Mouse (Mus musculus): ENCODE measurements at regions not wholly inside any gene's neighbourhood (a gene's known extent, or its start where the extent isn't known, plus 50 kb on each side); places are given as distances from the start of the nearest gene placed in this dataset.

DNA sequence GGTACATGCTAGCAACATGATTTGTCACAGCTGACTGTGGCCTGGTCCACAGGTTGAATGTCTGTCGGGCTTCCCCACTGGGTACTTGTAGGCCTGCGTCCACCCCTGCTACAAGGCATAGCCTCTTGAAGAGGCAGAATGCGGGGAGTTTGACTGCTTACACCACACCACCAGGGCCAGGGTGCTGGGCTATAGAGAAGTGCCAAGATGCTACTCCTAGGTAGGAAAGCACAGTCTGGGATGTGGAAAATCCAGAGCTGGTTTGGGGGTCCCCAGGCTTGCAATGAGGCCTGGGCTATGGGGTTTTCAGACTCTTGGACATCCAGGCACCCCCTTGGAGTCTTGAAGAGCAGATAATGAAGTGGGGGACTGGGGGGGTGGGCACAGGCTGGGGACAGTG lies 176.5 kb upstream of the Ercc4 start:
- no peak for ATAC-seq (ENCODE audit: insufficient read depth, low FRiP score)
- H3K4me1 ChIP-seq (ENCODE audit: control insufficient read depth, insufficient read depth, low read length): no peaks in the 10 kb centered on the region
- no peak overlapping the region for H3K4me3 ChIP-seq (replicated peaks; ENCODE audit: low read length)
- no peak overlapping the region for H3K4me2 ChIP-seq (ENCODE audit: low read depth, low read length)
- H3K9ac ChIP-seq (ENCODE audit: low read length): no peak overlapping the region
- H3K36me3 ChIP-seq (ENCODE audit: control insufficient read depth, insufficient read depth, low read length): no peaks in the 10 kb centered on the region
- 94% methylated on average over 3 of the region's 3 CpGs for WGBS
- no peaks in the 10 kb centered on the region for H3K27me3 ChIP-seq (ENCODE audit: control insufficient read depth, insufficient read depth, low read length)
- H3K27ac ChIP-seq (ENCODE audit: low read length): no peak overlapping the region
- H3K9me3 ChIP-seq (replicated peaks; ENCODE audit: control insufficient read depth, low read length): no peaks in the 10 kb centered on the region

DNA sequence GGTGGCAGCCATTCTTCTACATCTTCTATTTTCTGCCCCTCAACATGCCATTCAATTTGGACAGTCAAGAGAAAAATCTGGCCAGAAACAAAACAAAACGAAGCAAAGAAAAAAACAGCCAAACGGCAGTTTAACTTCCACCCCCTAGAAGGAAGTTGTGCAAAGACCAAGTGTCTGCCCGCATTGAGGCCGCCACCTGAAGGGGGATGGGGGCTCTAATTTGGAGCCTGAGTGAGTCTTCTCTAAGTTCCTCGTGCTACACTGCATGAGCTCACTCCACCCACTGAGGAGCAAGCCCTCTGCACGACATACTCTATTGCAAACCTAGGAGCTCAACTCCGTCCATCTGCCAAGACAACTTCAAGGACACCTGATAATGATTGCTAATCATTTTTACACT lies 174.9 kb upstream of the Ercc4 start:
- no peak for ATAC-seq (ENCODE audit: insufficient read depth, low FRiP score)
- Histone ChIP-seq H3K4me2 (ENCODE audit: low read depth, low read length) (no peak overlapping the region), H3K36me3 (ENCODE audit: control insufficient read depth, insufficient read depth, low read length) (no peaks in the 10 kb centered on the region), H3K27ac (ENCODE audit: low read length) (no peak overlapping the region), H3K4me1 (ENCODE audit: control insufficient read depth, insufficient read depth, low read length) (no peaks in the 10 kb centered on the region), H3K27me3 (ENCODE audit: control insufficient read depth, insufficient read depth, low read length) (no peaks in the 10 kb centered on the region), H3K4me3 (replicated peaks; ENCODE audit: low read length) (no peak overlapping the region), H3K9ac (ENCODE audit: low read length) (no peak overlapping the region), H3K9me3 (replicated peaks; ENCODE audit: control insufficient read depth, low read length) (no peaks in the 10 kb centered on the region)
- WGBS: 68% methylated on average over 7 of the region's 7 CpGs

DNA sequence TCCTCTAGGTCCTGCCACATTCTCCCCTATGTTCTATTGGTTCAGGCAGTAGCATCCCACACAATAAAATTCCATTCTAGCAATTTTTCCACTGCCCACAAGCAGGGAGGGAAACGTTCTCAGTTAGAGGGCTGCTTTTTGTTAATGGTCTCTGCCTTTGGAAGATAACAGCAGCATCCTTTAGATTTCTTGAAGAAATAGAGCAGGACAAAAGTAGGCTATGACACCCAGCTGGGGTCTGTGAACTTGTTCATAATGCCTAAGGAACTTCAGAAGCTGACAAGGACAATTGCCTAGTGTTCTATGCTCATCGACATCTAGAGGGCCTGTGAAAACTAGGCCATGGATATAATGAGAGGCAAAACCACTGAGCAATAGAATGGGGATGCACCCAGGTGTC lies 174.2 kb upstream of the Ercc4 start:
- 76% methylated on average over 2 of the region's 2 CpGs for WGBS

DNA sequence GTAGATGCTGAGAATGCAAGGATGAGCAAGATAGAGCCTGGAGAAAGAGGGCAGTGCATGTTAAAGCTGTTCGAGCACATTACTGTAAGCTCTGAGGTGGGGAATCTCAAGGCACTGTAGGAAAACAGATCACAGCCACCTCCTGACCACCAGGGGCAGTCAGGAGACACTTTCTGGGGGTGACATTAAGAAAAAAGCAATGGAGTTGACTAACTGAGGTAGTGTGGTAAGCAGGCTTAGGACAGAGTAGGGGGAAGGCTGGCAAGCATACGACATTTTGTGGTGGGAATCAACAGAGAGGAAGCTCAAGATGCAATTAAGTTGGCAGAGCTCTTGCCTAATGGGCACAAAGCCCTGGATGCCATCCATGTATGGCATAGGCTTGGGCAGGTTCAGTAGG lies 172.9 kb upstream of the Ercc4 start:
- no peaks in the 10 kb centered on the region for H3K27me3 ChIP-seq (ENCODE audit: control insufficient read depth, insufficient read depth, low read length)
- WGBS: 90% methylated on average over 2 of the region's 2 CpGs
- no peak overlapping the region for H3K4me2 ChIP-seq (ENCODE audit: low read depth, low read length)
- no peaks in the 10 kb centered on the region for H3K9me3 ChIP-seq (replicated peaks; ENCODE audit: control insufficient read depth, low read length)
- ATAC-seq (ENCODE audit: insufficient read depth, low FRiP score): no peak
- H3K9ac ChIP-seq (ENCODE audit: low read length): no peak overlapping the region
- no peak overlapping the region for H3K4me3 ChIP-seq (replicated peaks; ENCODE audit: low read length)
- H3K27ac ChIP-seq (ENCODE audit: low read length): no peak overlapping the region
- H3K4me1 ChIP-seq (ENCODE audit: control insufficient read depth, insufficient read depth, low read length): no peaks in the 10 kb centered on the region
- no peaks in the 10 kb centered on the region for H3K36me3 ChIP-seq (ENCODE audit: control insufficient read depth, insufficient read depth, low read length)

More for the DNA sequence above, 174.2 kb upstream of the Ercc4 start:
- Histone ChIP-seq H3K4me3 (replicated peaks; ENCODE audit: low read length) (no peak overlapping the region), H3K27me3 (ENCODE audit: control insufficient read depth, insufficient read depth, low read length) (no peaks in the 10 kb centered on the region), H3K36me3 (ENCODE audit: control insufficient read depth, insufficient read depth, low read length) (no peaks in the 10 kb centered on the region), H3K4me2 (ENCODE audit: low read depth, low read length) (no peak overlapping the region), H3K27ac (ENCODE audit: low read length) (no peak overlapping the region), H3K4me1 (ENCODE audit: control insufficient read depth, insufficient read depth, low read length) (no peaks in the 10 kb centered on the region), H3K9ac (ENCODE audit: low read length) (no peak overlapping the region), H3K9me3 (replicated peaks; ENCODE audit: control insufficient read depth, low read length) (no peaks in the 10 kb centered on the region)
- ATAC-seq (ENCODE audit: insufficient read depth, low FRiP score): no peak

DNA sequence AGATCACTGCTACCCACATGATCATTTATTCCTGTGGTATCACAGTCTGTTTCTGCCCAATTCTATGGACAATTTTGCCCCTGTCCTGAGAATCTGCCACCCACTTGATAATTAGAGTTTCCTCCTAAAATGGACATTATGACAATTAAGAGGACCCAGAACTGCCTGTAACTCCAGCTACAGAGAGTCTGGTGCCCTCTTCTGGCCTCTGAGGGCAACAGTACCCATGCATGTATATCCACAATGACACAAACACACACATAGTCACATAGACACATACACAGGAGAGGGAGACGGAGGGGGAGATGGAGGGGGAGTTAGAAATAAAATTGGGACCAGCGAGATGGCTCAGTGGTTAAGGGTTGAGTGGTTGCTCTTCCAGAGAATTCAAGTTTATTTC lies 170.9 kb upstream of the Ercc4 start:
- H3K4me3 ChIP-seq (replicated peaks; ENCODE audit: low read length): no peak overlapping the region
- H3K4me2 ChIP-seq (ENCODE audit: low read depth, low read length): no peak overlapping the region
- no peaks in the 10 kb centered on the region for H3K36me3 ChIP-seq (ENCODE audit: control insufficient read depth, insufficient read depth, low read length)
- H3K4me1 ChIP-seq (ENCODE audit: control insufficient read depth, insufficient read depth, low read length): no peaks in the 10 kb centered on the region
- H3K9me3 ChIP-seq (replicated peaks; ENCODE audit: control insufficient read depth, low read length): no peaks in the 10 kb centered on the region
- 91% methylated on average over 2 of the region's 2 CpGs for WGBS
- H3K9ac ChIP-seq (ENCODE audit: low read length): no peak overlapping the region
- H3K27me3 ChIP-seq (ENCODE audit: control insufficient read depth, insufficient read depth, low read length): no peaks in the 10 kb centered on the region
- ATAC-seq (ENCODE audit: insufficient read depth, low FRiP score): no peak
- H3K27ac ChIP-seq (ENCODE audit: low read length): no peak overlapping the region

DNA sequence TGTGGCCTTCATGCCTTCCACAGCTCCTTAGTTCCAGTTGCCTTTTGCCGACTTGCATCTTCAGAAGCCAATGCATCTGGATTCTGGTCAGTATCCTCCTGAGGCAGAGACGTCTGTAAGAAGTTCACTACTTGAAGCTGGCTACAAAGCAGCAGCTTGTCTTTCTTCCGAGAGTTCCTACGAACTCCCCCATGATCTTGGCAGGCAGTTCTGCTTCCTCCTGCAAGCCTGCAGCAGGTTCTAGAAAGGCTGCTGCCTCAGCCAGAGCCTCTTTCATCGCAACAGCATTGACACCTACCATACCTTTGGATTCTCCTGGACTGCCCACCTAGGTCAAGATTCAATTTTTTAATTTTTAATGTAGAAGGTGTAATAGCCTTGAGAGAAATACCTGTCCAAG lies 158.3 kb upstream of the Ercc4 start:
- no peaks in the 10 kb centered on the region for H3K27me3 ChIP-seq (ENCODE audit: control insufficient read depth, insufficient read depth, low read length)
- no peaks in the 10 kb centered on the region for H3K9me3 ChIP-seq (replicated peaks; ENCODE audit: control insufficient read depth, low read length)
- H3K27ac ChIP-seq (ENCODE audit: low read length): no peak overlapping the region
- ATAC-seq (ENCODE audit: insufficient read depth, low FRiP score): no peak
- no peaks in the 10 kb centered on the region for H3K36me3 ChIP-seq (ENCODE audit: control insufficient read depth, insufficient read depth, low read length)
- no peak overlapping the region for H3K4me3 ChIP-seq (replicated peaks; ENCODE audit: low read length)
- H3K9ac ChIP-seq (ENCODE audit: low read length): no peak overlapping the region
- no peak overlapping the region for H3K4me2 ChIP-seq (ENCODE audit: low read depth, low read length)
- WGBS: 83% methylated on average over 5 of the region's 5 CpGs
- H3K4me1 ChIP-seq (ENCODE audit: control insufficient read depth, insufficient read depth, low read length): no peaks in the 10 kb centered on the region

DNA sequence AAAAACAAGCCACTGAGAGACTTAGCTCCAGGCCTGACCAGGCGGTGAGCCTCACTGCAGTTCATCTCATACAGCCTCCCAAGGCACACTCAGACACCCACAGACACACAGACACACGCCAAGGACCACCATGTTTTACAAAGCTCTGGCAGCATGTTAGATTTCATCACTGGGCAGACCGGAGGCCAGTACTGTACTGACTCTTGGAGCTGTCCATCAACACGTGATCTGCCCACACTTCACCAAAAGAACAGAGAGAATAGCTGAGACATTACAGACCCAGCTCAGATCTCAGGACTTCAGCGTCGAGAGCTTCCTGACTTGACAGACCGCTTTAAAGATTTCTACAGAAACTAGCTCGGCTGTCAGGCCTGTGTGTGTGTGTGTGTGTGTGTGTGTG lies 155.5 kb upstream of the Ercc4 start:
- H3K36me3 ChIP-seq (ENCODE audit: control insufficient read depth, insufficient read depth, low read length): no peaks in the 10 kb centered on the region
- ATAC-seq (ENCODE audit: insufficient read depth, low FRiP score): no peak
- no peak overlapping the region for H3K4me3 ChIP-seq (replicated peaks; ENCODE audit: low read length)
- no peaks in the 10 kb centered on the region for H3K27me3 ChIP-seq (ENCODE audit: control insufficient read depth, insufficient read depth, low read length)
- H3K9ac ChIP-seq (ENCODE audit: low read length): no peak overlapping the region
- H3K4me2 ChIP-seq (ENCODE audit: low read depth, low read length): no peak overlapping the region
- WGBS: 60% methylated on average over 8 of the region's 8 CpGs
- no peaks in the 10 kb centered on the region for H3K4me1 ChIP-seq (ENCODE audit: control insufficient read depth, insufficient read depth, low read length)
- no peak overlapping the region for H3K27ac ChIP-seq (ENCODE audit: low read length)
- no peaks in the 10 kb centered on the region for H3K9me3 ChIP-seq (replicated peaks; ENCODE audit: control insufficient read depth, low read length)

DNA sequence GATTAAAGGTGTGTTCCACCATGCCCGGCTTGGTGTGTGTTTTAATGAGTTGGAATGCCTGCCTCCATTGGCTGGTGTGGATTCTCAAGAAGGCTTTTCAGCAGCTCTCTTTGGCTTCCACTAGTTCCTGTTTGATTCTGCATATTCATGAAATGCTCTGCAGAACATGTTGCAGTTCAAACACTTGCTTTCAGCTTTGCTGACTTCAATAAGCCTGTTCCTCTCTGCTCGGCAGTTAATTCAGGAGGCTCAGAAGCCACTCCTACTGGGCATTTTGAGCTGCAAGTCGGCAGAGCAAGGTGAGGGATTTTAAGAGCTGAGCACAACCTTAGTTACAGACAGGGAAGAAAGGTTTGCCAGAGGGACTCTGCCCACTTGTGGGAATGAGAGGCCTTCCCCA lies 153.1 kb upstream of the Ercc4 start:
- H3K9me3 ChIP-seq (replicated peaks; ENCODE audit: control insufficient read depth, low read length): no peaks in the 10 kb centered on the region
- no peak overlapping the region for H3K4me2 ChIP-seq (ENCODE audit: low read depth, low read length)
- H3K27me3 ChIP-seq (ENCODE audit: control insufficient read depth, insufficient read depth, low read length): no peaks in the 10 kb centered on the region
- no peak overlapping the region for H3K27ac ChIP-seq (ENCODE audit: low read length)
- no peaks in the 10 kb centered on the region for H3K4me1 ChIP-seq (ENCODE audit: control insufficient read depth, insufficient read depth, low read length)
- ATAC-seq (ENCODE audit: insufficient read depth, low FRiP score): no peak
- WGBS: 53% methylated on average over 3 of the region's 3 CpGs
- H3K36me3 ChIP-seq (ENCODE audit: control insufficient read depth, insufficient read depth, low read length): no peaks in the 10 kb centered on the region
- H3K9ac ChIP-seq (ENCODE audit: low read length): no peak overlapping the region
- H3K4me3 ChIP-seq (replicated peaks; ENCODE audit: low read length): no peak overlapping the region

DNA sequence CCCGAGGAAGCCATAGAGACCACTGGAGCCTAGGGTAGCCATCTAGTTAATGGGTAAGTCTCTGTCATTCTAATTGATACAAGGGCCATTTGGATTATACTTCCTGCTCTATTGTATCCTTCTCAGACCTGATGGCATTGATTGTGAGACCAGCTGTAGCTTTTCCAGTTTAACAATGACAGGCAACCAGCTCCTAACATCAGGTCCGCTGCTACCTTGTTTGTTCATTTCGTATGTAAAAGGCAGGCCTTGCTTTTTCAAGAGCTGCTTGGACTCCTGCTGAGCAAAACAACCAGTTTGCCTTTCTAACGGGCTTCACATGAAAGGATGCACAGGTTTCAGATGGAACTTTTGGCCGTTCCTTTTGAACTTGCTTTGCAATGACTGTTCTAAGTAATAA lies 148.6 kb upstream of the Ercc4 start:
- no peak overlapping the region for H3K4me3 ChIP-seq (replicated peaks; ENCODE audit: low read length)
- H3K36me3 ChIP-seq (ENCODE audit: control insufficient read depth, insufficient read depth, low read length): no peaks in the 10 kb centered on the region
- no peak overlapping the region for H3K9ac ChIP-seq (ENCODE audit: low read length)
- 66% methylated on average over 5 of the region's 5 CpGs for WGBS
- ATAC-seq (ENCODE audit: insufficient read depth, low FRiP score): no peak
- H3K9me3 ChIP-seq (replicated peaks; ENCODE audit: control insufficient read depth, low read length): no peaks in the 10 kb centered on the region
- H3K27me3 ChIP-seq (ENCODE audit: control insufficient read depth, insufficient read depth, low read length): no peaks in the 10 kb centered on the region
- H3K4me1 ChIP-seq (ENCODE audit: control insufficient read depth, insufficient read depth, low read length): no peaks in the 10 kb centered on the region
- H3K27ac ChIP-seq (ENCODE audit: low read length): no peak overlapping the region
- H3K4me2 ChIP-seq (ENCODE audit: low read depth, low read length): no peak overlapping the region

DNA sequence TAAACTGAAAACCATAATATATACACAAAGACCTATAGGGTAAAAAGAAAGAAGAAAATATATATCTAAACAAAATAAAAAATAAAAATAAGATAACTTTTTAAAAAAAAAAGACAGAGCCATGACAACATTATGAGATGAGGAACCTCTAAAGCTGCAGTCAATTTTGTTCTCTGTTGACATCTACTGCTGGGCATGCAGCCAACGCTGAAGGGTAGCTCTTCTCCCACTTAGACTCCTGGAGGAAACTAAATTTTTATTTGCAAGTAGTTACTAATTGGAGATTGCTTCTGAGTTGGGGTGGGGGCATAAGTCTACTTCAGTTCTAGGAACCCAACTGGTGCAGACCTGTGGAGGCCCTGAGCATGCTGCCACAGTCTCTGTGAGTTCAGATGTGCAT lies 126.8 kb upstream of the Ercc4 start:
- Histone ChIP-seq H3K36me3 (ENCODE audit: control insufficient read depth, insufficient read depth, low read length) (no peaks in the 10 kb centered on the region), H3K9ac (ENCODE audit: low read length) (no peak overlapping the region), H3K4me3 (replicated peaks; ENCODE audit: low read length) (no peak overlapping the region), H3K27me3 (ENCODE audit: control insufficient read depth, insufficient read depth, low read length) (no peaks in the 10 kb centered on the region), H3K9me3 (replicated peaks; ENCODE audit: control insufficient read depth, low read length) (no peaks in the 10 kb centered on the region), H3K27ac (ENCODE audit: low read length) (no peak overlapping the region), H3K4me1 (ENCODE audit: control insufficient read depth, insufficient read depth, low read length) (no peaks in the 10 kb centered on the region), H3K4me2 (ENCODE audit: low read depth, low read length) (no peak overlapping the region)
- no peak for ATAC-seq (ENCODE audit: insufficient read depth, low FRiP score)
- WGBS: 69% methylated on average over 1 of the region's 1 CpGs
